Mouse (Mus musculus): ENCODE measurements at regions not wholly inside any gene's neighbourhood (a gene's known extent, or its start where the extent isn't known, plus 50 kb on each side); places are given as distances from the start of the nearest gene placed in this dataset.

DNA sequence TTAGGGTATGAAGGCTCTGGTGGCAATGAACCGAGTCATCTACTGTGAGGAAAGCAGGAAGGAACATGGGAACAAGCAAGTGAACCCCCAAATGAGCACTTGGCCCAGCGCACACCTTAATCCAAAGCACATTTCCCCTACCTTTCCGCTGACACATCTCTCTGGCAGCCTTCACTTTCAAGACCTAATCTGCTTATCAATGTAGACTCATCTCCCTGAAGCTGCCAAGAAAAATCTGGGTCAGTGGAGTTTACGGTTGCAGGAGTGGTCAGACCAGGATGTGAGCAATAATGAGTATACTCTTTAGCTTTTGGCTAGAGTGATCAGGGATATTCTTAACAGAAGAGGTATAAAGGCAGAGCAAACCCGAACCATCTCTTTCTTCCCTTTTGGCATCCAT, 242.4 kb upstream of the Tsc22d2 start:
- no peak overlapping the region for H3K4me2 ChIP-seq
- 90% methylated on average over 5 of the region's 5 CpGs for WGBS
- H3K4me1 ChIP-seq, result no peaks in the 10 kb centered on the region
- no peaks in the 10 kb centered on the region for H3K27me3 ChIP-seq (replicated peaks)
- no peak for ATAC-seq (ENCODE audit: insufficient read depth, low FRiP score, low read depth)
- H3K9me3 ChIP-seq, result no peaks in the 10 kb centered on the region
- no peak overlapping the region for H3K27ac ChIP-seq
- no peak overlapping the region for H3K9ac ChIP-seq
- no peaks in the 10 kb centered on the region for H3K36me3 ChIP-seq
- no peak overlapping the region for H3K4me3 ChIP-seq (replicated peaks)

DNA sequence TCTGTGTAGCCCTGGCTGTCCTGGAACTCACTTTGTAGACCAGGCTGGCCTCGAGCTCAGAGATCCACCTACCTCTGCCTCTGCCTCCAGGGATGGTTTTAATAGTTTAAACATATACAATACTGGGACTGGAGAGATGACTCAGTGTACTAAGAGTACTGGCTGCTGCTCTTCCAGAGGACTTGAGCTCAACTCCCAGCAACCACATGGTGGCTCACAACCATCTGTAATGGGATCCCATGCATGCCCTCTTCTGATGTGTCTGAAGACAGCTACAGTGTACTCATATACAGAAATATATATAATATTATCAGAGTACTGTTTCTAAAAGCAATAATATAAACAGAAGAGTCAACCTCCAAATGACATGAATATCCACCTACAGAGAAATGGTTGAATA, 240.7 kb upstream of the Tsc22d2 start:
- no peaks in the 10 kb centered on the region for H3K36me3 ChIP-seq
- no peak overlapping the region for H3K4me2 ChIP-seq
- H3K4me1 ChIP-seq, result no peaks in the 10 kb centered on the region
- H3K9ac ChIP-seq, result no peak overlapping the region
- H3K4me3 ChIP-seq (replicated peaks), result no peak overlapping the region
- H3K27ac ChIP-seq, result no peak overlapping the region
- 80% methylated on average over 1 of the region's 1 CpGs for WGBS
- no peak for ATAC-seq (ENCODE audit: insufficient read depth, low FRiP score, low read depth)
- no peaks in the 10 kb centered on the region for H3K27me3 ChIP-seq (replicated peaks)
- no peaks in the 10 kb centered on the region for H3K9me3 ChIP-seq

DNA sequence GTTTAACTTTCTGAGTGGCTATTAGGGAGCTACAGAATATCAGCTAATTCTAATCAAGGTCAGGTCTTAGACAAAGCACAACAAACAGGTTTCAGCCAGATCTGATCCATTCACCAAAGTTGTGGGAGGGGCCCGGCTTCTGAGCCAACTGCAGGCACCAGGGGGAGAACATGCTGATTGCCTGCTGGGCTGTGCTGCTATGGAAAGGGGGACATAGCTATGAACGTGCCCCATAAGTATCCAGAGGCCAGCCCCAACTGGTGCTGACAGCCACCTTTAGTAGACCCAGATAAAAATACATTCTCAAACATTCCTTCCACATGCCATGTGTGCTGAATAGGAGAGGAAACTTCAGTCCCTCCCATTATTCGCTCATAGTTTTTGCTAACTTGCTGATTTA, 232.8 kb upstream of the Tsc22d2 start:
- no peak overlapping the region for H3K27ac ChIP-seq
- H3K9me3 ChIP-seq, result no peaks in the 10 kb centered on the region
- H3K4me3 ChIP-seq (replicated peaks), result no peak overlapping the region
- no peak overlapping the region for H3K4me2 ChIP-seq
- H3K9ac ChIP-seq, result no peak overlapping the region
- ATAC-seq (ENCODE audit: insufficient read depth, low FRiP score, low read depth), result 0 out of 2 replicates have a peak, but pooled peaks have one; percentile 31
- no peaks in the 10 kb centered on the region for H3K4me1 ChIP-seq
- H3K27me3 ChIP-seq (replicated peaks), result no peaks in the 10 kb centered on the region
- 51% methylated on average over 3 of the region's 3 CpGs for WGBS
- no peaks in the 10 kb centered on the region for H3K36me3 ChIP-seq

DNA sequence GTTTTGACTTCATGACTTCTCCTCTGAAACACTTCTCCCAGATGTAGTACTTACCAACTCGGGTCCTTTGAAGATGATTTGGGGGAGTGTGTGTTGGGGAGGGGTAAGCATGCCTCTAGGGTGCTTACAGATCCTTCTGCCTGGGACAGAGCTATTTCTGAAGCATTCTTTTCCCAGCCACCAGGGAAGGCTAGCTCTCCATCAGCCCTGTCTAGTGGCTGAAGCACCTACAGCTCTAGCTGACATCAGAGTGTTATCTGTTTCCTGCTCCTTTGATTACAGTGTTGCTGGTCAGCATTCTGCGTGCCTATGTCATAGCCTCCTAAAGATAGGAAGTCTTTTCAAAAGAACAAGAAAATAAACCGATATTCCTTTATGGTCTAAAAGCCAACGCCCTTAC, 232.2 kb upstream of the Tsc22d2 start:
- no peak for ATAC-seq (ENCODE audit: insufficient read depth, low FRiP score, low read depth)
- Histone ChIP-seq H3K27me3 (replicated peaks) (no peaks in the 10 kb centered on the region), H3K27ac (no peak overlapping the region), H3K4me2 (no peak overlapping the region), H3K4me1 (no peaks in the 10 kb centered on the region), H3K36me3 (no peaks in the 10 kb centered on the region), H3K9me3 (no peaks in the 10 kb centered on the region), H3K9ac (no peak overlapping the region), H3K4me3 (replicated peaks) (no peak overlapping the region)
- WGBS, result 60% methylated on average over 4 of the region's 4 CpGs

- Histone ChIP-seq H3K9ac (no peak overlapping the region), H3K36me3 (no peaks in the 10 kb centered on the region), H3K27ac (no peak overlapping the region), H3K4me3 (replicated peaks) (no peak overlapping the region), H3K27me3 (replicated peaks) (no peaks in the 10 kb centered on the region), H3K4me1 (no peaks in the 10 kb centered on the region), H3K9me3 (no peaks in the 10 kb centered on the region), H3K4me2 (no peak overlapping the region)
- WGBS, result 31% methylated on average over 3 of the region's 3 CpGs
- ATAC-seq (ENCODE audit: insufficient read depth, low FRiP score, low read depth), result no peak
Observed at GRCm38 (mm10) chr3:58183279-58183678, 231.2 kb upstream of the Tsc22d2 start.

- Histone ChIP-seq H3K4me1 (no peaks in the 10 kb centered on the region), H3K4me2 (no peak overlapping the region), H3K27ac (no peak overlapping the region), H3K9me3 (no peaks in the 10 kb centered on the region), H3K36me3 (no peaks in the 10 kb centered on the region), H3K9ac (no peak overlapping the region), H3K27me3 (replicated peaks) (no peaks in the 10 kb centered on the region), H3K4me3 (replicated peaks) (no peak overlapping the region)
- 90% methylated on average over 6 of the region's 6 CpGs for WGBS
- no peak for ATAC-seq (ENCODE audit: insufficient read depth, low FRiP score, low read depth)
Observed at GRCm38 (mm10) chr3:58200462-58200861, 214.1 kb upstream of the Tsc22d2 start.

GRCm38 (mm10) chr3:58202816-58203215, 211.7 kb upstream of the Tsc22d2 start:
- Histone ChIP-seq H3K4me2 (no peak overlapping the region), H3K4me3 (replicated peaks) (no peak overlapping the region), H3K36me3 (no peaks in the 10 kb centered on the region), H3K27ac (no peak overlapping the region), H3K9ac (no peak overlapping the region), H3K27me3 (replicated peaks) (no peaks in the 10 kb centered on the region), H3K4me1 (no peaks in the 10 kb centered on the region), H3K9me3 (no peaks in the 10 kb centered on the region)
- 27% methylated on average over 5 of the region's 5 CpGs for WGBS
- no peak for ATAC-seq (ENCODE audit: insufficient read depth, low FRiP score, low read depth)

- Histone ChIP-seq H3K9ac (no peak overlapping the region), H3K27ac (no peak overlapping the region)
- WGBS, result 66% methylated on average over 2 of the region's 2 CpGs
Observed at GRCm38 (mm10) chr3:58203806-58204205, 210.7 kb upstream of the Tsc22d2 start.

DNA sequence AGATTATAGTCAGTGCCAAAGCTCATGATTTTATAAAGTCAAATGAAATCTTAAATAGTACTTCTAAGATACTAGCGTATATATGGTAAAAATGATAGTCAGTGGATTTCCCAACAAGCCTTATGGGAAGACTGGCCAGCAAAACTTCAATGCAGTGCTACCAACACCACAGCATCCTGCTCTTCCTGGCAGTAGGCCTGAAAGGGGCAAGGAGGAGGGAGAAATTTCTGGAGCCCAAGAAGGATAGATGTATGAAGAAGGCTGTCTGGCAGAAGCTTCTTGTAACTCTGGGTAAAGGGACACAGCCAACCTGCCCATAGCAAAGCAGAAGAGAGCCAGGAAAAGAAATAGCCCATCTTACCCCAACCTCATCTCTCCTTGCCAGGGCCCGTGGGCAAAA, 209.0 kb upstream of the Tsc22d2 start:
- H3K4me3 ChIP-seq (replicated peaks), result no peak overlapping the region
- H3K27ac ChIP-seq, result no peak overlapping the region
- H3K36me3 ChIP-seq, result no peaks in the 10 kb centered on the region
- H3K4me2 ChIP-seq, result no peak overlapping the region
- no peaks in the 10 kb centered on the region for H3K4me1 ChIP-seq
- H3K27me3 ChIP-seq (replicated peaks), result no peaks in the 10 kb centered on the region
- no peak overlapping the region for H3K9ac ChIP-seq
- no peaks in the 10 kb centered on the region for H3K9me3 ChIP-seq
- 87% methylated on average over 2 of the region's 2 CpGs for WGBS
- ATAC-seq (ENCODE audit: insufficient read depth, low FRiP score, low read depth), result no peak

More at GRCm38 (mm10) chr3:58203806-58204205, 210.7 kb upstream of the Tsc22d2 start:
- ATAC-seq (ENCODE audit: insufficient read depth, low FRiP score, low read depth), result no peak
- no peaks in the 10 kb centered on the region for H3K9me3 ChIP-seq
- no peaks in the 10 kb centered on the region for H3K27me3 ChIP-seq (replicated peaks)
- H3K36me3 ChIP-seq, result no peaks in the 10 kb centered on the region
- no peak overlapping the region for H3K4me2 ChIP-seq
- H3K4me3 ChIP-seq (replicated peaks), result no peak overlapping the region
- no peaks in the 10 kb centered on the region for H3K4me1 ChIP-seq

DNA sequence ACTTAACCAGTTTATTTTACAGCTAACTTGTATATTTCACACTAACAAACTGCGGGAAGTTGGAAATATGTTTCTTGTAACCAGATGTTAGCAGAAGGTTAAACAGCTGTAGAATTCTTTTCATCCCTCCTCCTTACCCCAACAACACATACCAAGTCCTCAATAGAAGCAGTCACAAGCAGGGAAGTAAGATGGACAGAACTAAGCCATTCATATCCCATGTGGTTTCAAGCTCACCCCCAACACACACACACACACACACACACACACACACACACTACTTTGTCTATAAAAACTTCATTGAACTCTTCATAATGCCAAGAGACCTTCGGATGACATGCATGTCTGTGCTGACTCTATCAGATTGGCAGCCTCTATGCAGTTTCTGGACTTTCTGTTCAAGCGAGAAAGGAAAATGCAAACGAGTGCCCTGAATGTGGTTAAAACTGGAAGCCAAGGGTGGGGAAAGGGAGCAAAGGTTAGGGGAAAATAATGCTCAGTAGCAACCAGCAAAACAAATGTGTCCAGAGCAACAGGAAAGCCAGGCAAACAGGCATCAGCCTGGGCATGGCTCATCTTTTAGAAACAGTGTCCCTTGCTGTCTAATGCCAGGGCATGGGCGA, 207.6 kb upstream of the Tsc22d2 start:
- Histone ChIP-seq H3K4me3 (replicated peaks) (no peak overlapping the region), H3K36me3 (no peaks in the 10 kb centered on the region), H3K9ac (no peak overlapping the region), H3K27me3 (replicated peaks) (no peaks in the 10 kb centered on the region), H3K4me2 (no peak overlapping the region), H3K27ac (no peak overlapping the region), H3K9me3 (no peaks in the 10 kb centered on the region), H3K4me1 (no peaks in the 10 kb centered on the region)
- no peak for ATAC-seq (ENCODE audit: insufficient read depth, low FRiP score, low read depth)
- WGBS, result 54% methylated on average over 5 of the region's 5 CpGs

DNA sequence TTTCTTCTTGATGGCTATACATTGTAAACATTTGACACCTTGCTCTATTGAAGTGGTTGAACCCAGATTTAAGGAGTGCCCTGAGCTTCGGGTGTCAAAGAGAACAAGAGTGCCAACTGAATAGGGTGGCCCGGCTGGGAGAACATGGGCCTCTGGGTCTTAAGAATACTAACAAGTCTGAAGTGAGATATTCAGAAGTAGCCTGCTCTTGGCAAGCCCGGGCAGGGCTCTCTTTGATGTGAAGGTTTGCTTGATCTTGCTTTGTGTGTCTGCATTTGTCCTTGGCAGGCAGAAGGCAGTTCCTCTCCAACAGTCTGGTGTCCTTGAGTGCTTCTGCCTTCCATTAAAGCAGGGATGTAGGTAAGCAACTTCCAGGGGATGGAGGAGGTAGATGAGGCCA, 203.5 kb upstream of the Tsc22d2 start:
- peak; percentile 56; the same call in 1 of the 2 replicates for ATAC-seq (ENCODE audit: insufficient read depth, low FRiP score, low read depth)
- WGBS, result 37% methylated on average over 3 of the region's 3 CpGs

DNA sequence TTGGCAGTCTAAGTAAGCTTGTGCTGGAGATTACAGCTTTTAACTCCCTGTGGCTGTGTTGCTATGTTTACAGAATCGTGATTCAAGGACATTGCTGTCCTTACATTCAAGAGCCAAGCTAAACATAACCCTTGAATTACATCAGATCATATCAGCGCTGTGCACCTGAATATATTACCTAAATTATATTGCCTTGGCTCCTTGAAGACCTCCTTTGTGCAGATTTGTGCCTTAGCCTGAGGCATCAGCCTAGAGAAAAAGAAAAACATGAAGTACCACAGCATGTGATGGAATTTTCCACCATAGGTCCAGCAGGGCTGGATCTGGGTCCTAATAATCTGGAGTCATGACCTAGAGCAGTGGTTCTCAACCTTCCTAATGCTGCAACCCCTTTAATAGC, 189.8 kb upstream of the Tsc22d2 start:
- H3K4me3 ChIP-seq (replicated peaks), result no peak overlapping the region

More for the DNA sequence above, 203.5 kb upstream of the Tsc22d2 start:
- no peaks in the 10 kb centered on the region for H3K9me3 ChIP-seq
- no peaks in the 10 kb centered on the region for H3K36me3 ChIP-seq
- H3K4me3 ChIP-seq (replicated peaks), result no peak overlapping the region
- H3K4me2 ChIP-seq, result no peak overlapping the region
- no peak overlapping the region for H3K27ac ChIP-seq
- no peaks in the 10 kb centered on the region for H3K27me3 ChIP-seq (replicated peaks)
- no peak overlapping the region for H3K9ac ChIP-seq
- no peaks in the 10 kb centered on the region for H3K4me1 ChIP-seq

More for the DNA sequence above, 189.8 kb upstream of the Tsc22d2 start:
- Histone ChIP-seq H3K27ac (no peak overlapping the region), H3K36me3 (no peaks in the 10 kb centered on the region), H3K4me1 (no peaks in the 10 kb centered on the region), H3K9ac (no peak overlapping the region), H3K9me3 (no peaks in the 10 kb centered on the region), H3K4me2 (no peak overlapping the region), H3K27me3 (replicated peaks) (no peaks in the 10 kb centered on the region)
- 70% methylated on average over 2 of the region's 2 CpGs for WGBS
- ATAC-seq (ENCODE audit: insufficient read depth, low FRiP score, low read depth), result no peak
